Mouse (Mus musculus): ENCODE measurements around the gene Zc3h13. TPM values are rescaled to one million over a fixed set of nuclear protein-coding genes. Genes with fewer than 3 reads are reported as not detected.

Zc3h13 gene
- 40.7 and 42.4 TPM in 2 replicates for polyA plus RNA-seq (2015; fragmentation: Nextera tagmentation; extraction: Ambion mirVana)

DNA sequence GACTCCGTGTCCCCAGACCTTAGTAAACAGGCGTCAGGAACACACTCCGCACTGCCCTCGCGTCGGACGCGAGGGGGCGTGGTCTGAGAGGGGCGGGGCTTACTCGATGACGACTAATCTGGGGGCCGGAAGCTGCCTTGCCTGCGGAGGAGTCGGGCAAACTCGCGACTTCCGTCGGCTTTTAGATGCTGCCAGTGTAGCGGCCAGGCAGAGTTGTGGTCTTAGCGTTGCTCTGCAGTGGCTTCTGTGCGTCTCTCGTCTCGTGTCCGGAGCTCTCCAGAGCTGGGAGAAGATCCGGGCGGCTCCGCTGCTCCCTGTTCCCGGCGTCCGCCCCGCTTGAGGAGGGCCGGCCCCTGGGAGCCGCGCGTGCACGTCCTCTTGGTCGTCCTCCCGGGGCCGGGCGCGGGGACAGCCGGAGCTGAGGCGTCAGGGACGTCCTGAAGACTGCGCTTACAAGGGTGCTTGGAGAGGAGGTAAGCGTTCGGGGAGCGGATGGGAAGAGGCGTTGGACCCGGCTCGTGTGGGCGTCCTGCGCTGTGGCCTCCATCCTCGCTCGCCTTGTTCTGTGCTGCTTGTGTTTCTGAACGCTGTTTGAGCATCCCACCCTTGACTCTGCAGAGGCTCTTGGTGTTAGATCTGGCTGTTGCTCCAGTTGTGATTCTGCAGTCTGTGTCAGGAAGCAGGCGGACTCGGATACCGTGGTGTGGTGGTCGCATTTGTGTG, at the start of gene Zc3h13:
Gene Zc3h13, plus strand, starts transcription at position 181 of the 723 bp plus-strand sequence.
- peak; percentile 98 for ATAC-seq
- Histone ChIP-seq H3K9ac (ENCODE audit: low read depth, low read length) (peak within 1 kb of the TSS; percentile 87), H3K4me3 (ENCODE audit: low read depth, low read length) (peak within 1 kb of the TSS; percentile 78), H3K9me3 (replicated peaks; ENCODE audit: control insufficient read depth, low read length, poor library complexity, severe bottlenecking) (no peaks in the 10 kb centered on the region), H3K4me1 (ENCODE audit: control insufficient read depth, insufficient read depth, low read length) (peaks cover 17% of the 10 kb centered on the region), H3K27ac (ENCODE audit: low read length) (peak within 1 kb of the TSS; percentile 81), H3K27me3 (ENCODE audit: control insufficient read depth, insufficient read depth, low read depth, low read length) (no peaks in the 10 kb centered on the region), H3K36me3 (ENCODE audit: control insufficient read depth, insufficient read depth, low read length) (no peaks in the 10 kb centered on the region), H3K4me2 (ENCODE audit: low read length) (peak within 1 kb of the TSS; percentile 89)
- WGBS = 0% methylated on average over 61 of the region's 61 CpGs

DNA sequence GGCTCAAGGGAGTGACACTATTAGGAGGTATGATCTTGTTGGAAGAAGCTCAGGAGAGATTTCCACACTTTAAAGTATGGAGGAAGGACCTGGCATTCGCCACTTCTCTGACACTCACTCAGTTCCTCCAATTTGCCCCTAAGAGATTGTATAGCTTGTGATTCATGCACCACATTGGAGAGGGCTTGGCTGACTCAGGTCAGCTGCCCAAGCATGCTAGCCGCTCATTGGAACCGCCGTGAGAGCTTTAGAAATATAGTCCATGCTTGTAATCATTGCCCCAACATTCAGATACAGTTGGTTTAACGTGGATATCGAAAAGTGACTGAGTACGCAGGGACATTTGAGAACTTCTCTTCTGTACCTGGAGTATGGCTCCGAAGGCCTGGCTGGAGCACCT, 48.6 kb upstream of the Zc3h13 start:
- Histone ChIP-seq H3K4me2 (ENCODE audit: low read length) (peak overlapping the region; percentile 33), H3K9me3 (replicated peaks; ENCODE audit: control insufficient read depth, low read length, poor library complexity, severe bottlenecking) (no peaks in the 10 kb centered on the region), H3K27me3 (ENCODE audit: control insufficient read depth, insufficient read depth, low read depth, low read length) (no peaks in the 10 kb centered on the region; the same call in 1 of the 2 replicates), H3K9ac (ENCODE audit: low read depth, low read length) (no peak overlapping the region), H3K4me1 (ENCODE audit: control insufficient read depth, insufficient read depth, low read length) (peaks cover 13% of the 10 kb centered on the region; the same call in 1 of the 2 replicates), H3K36me3 (ENCODE audit: control insufficient read depth, insufficient read depth, low read length) (no peaks in the 10 kb centered on the region), H3K4me3 (ENCODE audit: low read depth, low read length) (no peak overlapping the region), H3K27ac (ENCODE audit: low read length) (peak overlapping the region; percentile 65)
- peak; percentile 54 for ATAC-seq
- 58% methylated on average over 8 of the region's 8 CpGs for WGBS

DNA sequence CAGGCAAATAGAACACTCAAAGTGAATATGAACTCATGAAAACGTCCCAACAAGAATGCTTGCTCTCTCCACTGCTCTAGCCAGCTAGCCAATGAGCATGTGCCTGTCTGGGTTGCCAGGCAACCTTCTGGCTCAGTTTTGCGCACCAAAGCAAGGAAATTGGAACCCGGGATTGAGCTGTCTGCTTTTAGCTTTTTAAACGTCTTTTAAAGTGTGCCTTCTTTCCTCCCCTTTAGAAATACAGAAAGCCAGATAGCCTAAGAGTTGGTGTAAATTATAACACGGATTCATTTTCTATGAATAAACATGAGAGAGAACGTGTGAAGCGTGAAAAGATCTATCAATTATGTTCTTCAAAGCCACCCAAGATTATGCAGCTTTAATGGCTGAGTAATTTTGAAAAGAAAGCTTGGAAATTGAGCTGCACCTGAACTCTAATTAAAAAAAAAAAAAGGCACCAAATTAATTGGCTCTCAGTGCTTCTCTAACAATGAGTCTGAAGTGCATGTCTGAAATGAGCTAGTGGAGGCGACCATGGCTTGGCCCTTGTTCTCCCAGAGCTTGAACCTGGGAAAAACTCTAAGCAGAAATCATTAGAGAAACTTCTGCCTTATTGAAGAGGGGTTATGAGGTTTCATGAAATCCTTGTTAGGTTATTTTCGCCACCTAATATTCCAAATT, 48.1 kb upstream of the Zc3h13 start:
- ATAC-seq = peak; percentile 93
- peak overlapping the region; percentile 65 for H3K27ac ChIP-seq (ENCODE audit: low read length)
- H3K4me2 ChIP-seq (ENCODE audit: low read length) = peak overlapping the region; percentile 33
- H3K36me3 ChIP-seq (ENCODE audit: control insufficient read depth, insufficient read depth, low read length) = no peaks in the 10 kb centered on the region
- 12% methylated on average over 9 of the region's 9 CpGs for WGBS
- H3K4me3 ChIP-seq (ENCODE audit: low read depth, low read length) = no peak overlapping the region
- H3K27me3 ChIP-seq (ENCODE audit: control insufficient read depth, insufficient read depth, low read depth, low read length) = no peaks in the 10 kb centered on the region; the same call in 1 of the 2 replicates
- peaks cover 13% of the 10 kb centered on the region; the same call in 1 of the 2 replicates for H3K4me1 ChIP-seq (ENCODE audit: control insufficient read depth, insufficient read depth, low read length)
- no peaks in the 10 kb centered on the region for H3K9me3 ChIP-seq (replicated peaks; ENCODE audit: control insufficient read depth, low read length, poor library complexity, severe bottlenecking)
- no peak overlapping the region for H3K9ac ChIP-seq (ENCODE audit: low read depth, low read length)

DNA sequence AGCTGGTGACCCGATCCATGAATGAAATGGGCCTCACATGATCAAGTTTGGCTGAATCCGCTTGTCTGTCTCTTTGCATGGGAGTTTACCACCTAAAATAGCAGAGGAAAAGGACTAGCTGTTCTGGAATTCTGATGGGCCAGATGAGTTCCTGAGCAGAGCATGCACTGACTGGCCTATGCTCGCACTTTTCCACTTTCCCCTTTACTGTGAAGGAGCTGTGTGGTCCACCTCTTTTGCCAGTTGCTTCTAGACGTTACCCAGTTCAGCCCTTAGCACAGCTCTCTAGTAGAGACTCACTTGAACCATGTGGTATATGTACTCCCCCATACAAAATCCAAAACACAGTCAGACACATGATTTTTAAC, 47.6 kb upstream of the Zc3h13 start:
- ATAC-seq = no peak
- Histone ChIP-seq H3K9me3 (replicated peaks; ENCODE audit: control insufficient read depth, low read length, poor library complexity, severe bottlenecking) (no peaks in the 10 kb centered on the region), H3K4me2 (ENCODE audit: low read length) (no peak overlapping the region), H3K27me3 (ENCODE audit: control insufficient read depth, insufficient read depth, low read depth, low read length) (no peaks in the 10 kb centered on the region; the same call in 1 of the 2 replicates), H3K4me1 (ENCODE audit: control insufficient read depth, insufficient read depth, low read length) (peaks cover 13% of the 10 kb centered on the region; the same call in 1 of the 2 replicates), H3K9ac (ENCODE audit: low read depth, low read length) (no peak overlapping the region), H3K4me3 (ENCODE audit: low read depth, low read length) (no peak overlapping the region), H3K36me3 (ENCODE audit: control insufficient read depth, insufficient read depth, low read length) (no peaks in the 10 kb centered on the region), H3K27ac (ENCODE audit: low read length) (peak overlapping the region; percentile 59)
- 52% methylated on average over 4 of the region's 4 CpGs for WGBS

DNA sequence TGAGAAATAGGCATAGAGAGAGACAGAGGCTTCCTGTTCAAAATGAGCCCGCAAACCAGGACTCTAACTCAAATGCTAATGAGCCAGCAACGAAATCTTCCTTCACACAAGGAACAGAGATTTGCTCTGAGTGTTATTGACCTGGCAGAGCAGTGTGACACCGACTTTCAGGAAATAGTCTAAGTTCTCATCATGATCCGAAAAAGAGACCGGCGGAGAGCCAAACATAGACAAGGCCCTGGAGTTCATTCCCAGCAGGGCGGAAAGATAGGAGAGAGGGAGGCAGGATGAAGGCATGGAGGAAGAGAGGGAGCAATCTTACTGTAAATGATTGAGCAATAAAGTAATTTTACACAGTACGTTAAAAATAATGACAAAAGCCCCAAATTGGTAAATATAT, 47.1 kb upstream of the Zc3h13 start:
- H3K4me2 ChIP-seq (ENCODE audit: low read length) = no peak overlapping the region
- no peaks in the 10 kb centered on the region for H3K9me3 ChIP-seq (replicated peaks; ENCODE audit: control insufficient read depth, low read length, poor library complexity, severe bottlenecking)
- 66% methylated on average over 8 of the region's 8 CpGs for WGBS
- H3K4me1 ChIP-seq (ENCODE audit: control insufficient read depth, insufficient read depth, low read length) = peaks cover 13% of the 10 kb centered on the region; the same call in 1 of the 2 replicates
- H3K36me3 ChIP-seq (ENCODE audit: control insufficient read depth, insufficient read depth, low read length) = no peaks in the 10 kb centered on the region
- no peak overlapping the region for H3K9ac ChIP-seq (ENCODE audit: low read depth, low read length)
- H3K27ac ChIP-seq (ENCODE audit: low read length) = no peak overlapping the region
- H3K27me3 ChIP-seq (ENCODE audit: control insufficient read depth, insufficient read depth, low read depth, low read length) = no peaks in the 10 kb centered on the region; the same call in 1 of the 2 replicates
- H3K4me3 ChIP-seq (ENCODE audit: low read depth, low read length) = no peak overlapping the region
- ATAC-seq = no peak

DNA sequence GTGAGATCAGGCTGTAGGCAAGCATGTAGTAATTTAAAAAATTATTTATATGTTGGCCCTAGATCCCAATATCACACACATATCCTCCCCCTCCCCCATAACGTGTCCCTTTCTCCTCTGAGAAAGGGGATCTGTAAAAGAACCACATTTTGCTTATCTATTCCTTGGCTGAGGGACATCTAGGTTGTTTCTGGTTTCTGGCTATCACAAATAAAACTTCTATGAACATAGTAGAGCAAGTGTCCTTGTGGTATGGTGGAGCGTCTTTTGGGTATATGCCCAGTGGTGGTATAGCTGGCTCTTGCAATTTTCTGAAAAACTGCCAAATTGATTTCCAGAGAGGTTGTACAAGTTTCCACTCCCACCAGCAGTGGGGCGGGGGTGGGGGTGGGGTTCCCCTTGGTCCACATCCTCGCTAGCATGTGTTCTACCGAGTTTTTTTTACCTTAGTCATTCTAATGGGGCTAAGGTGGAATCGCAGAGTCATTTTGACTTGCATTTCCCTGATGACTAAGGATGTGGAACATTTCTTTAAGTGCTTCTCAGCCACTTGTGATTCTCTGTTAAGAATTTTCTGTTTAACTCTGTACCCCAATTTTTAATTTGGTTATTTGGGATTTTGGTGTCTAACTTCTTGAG, 46.0 kb upstream of the Zc3h13 start:
- no peak for ATAC-seq
- H3K4me3 ChIP-seq (ENCODE audit: low read depth, low read length) = no peak overlapping the region
- no peak overlapping the region for H3K27ac ChIP-seq (ENCODE audit: low read length)
- WGBS = 90% methylated on average over 6 of the region's 6 CpGs
- H3K4me1 ChIP-seq (ENCODE audit: control insufficient read depth, insufficient read depth, low read length) = peaks cover 13% of the 10 kb centered on the region; the same call in 1 of the 2 replicates
- H3K4me2 ChIP-seq (ENCODE audit: low read length) = no peak overlapping the region
- H3K36me3 ChIP-seq (ENCODE audit: control insufficient read depth, insufficient read depth, low read length) = no peaks in the 10 kb centered on the region
- H3K27me3 ChIP-seq (ENCODE audit: control insufficient read depth, insufficient read depth, low read depth, low read length) = no peaks in the 10 kb centered on the region; the same call in 1 of the 2 replicates
- no peak overlapping the region for H3K9ac ChIP-seq (ENCODE audit: low read depth, low read length)
- no peaks in the 10 kb centered on the region for H3K9me3 ChIP-seq (replicated peaks; ENCODE audit: control insufficient read depth, low read length, poor library complexity, severe bottlenecking)

DNA sequence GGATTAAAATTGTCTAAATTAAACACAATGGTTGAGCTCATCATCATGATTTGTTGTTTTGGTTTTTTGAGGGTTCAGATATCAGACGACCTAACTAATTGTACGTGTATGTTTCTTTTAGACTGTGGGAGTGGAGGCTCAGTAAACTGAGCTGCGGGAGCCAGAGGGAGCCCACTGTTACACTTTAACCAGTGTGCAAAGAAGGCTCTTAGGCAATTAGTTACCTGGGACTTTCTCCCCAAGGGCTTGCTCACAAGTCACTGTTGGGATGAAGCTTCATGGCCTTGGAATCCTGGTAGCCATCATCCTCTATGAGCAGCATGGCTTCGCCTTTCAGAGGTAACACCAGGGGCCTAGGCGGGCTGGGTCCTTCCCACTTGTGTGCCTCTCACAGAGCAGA, 42.1 kb upstream of the Zc3h13 start, which contains the start of gene Cpb2:
Gene Cpb2, plus strand, starts transcription at position 201 of the 400 bp plus-strand sequence.
- 93% methylated on average over 5 of the region's 5 CpGs for WGBS
- Histone ChIP-seq H3K27me3 (ENCODE audit: control insufficient read depth, insufficient read depth, low read depth, low read length) (no peaks in the 10 kb centered on the region; the same call in 1 of the 2 replicates), H3K27ac (ENCODE audit: low read length) (no peak within 1 kb of the TSS), H3K4me3 (ENCODE audit: low read depth, low read length) (no peak within 1 kb of the TSS), H3K4me1 (ENCODE audit: control insufficient read depth, insufficient read depth, low read length) (peaks cover 1% of the 10 kb centered on the region; the same call in 1 of the 2 replicates), H3K36me3 (ENCODE audit: control insufficient read depth, insufficient read depth, low read length) (no peaks in the 10 kb centered on the region), H3K4me2 (ENCODE audit: low read length) (no peak within 1 kb of the TSS), H3K9ac (ENCODE audit: low read depth, low read length) (no peak within 1 kb of the TSS), H3K9me3 (replicated peaks; ENCODE audit: control insufficient read depth, low read length, poor library complexity, severe bottlenecking) (no peaks in the 10 kb centered on the region)
- ATAC-seq = no peak

DNA sequence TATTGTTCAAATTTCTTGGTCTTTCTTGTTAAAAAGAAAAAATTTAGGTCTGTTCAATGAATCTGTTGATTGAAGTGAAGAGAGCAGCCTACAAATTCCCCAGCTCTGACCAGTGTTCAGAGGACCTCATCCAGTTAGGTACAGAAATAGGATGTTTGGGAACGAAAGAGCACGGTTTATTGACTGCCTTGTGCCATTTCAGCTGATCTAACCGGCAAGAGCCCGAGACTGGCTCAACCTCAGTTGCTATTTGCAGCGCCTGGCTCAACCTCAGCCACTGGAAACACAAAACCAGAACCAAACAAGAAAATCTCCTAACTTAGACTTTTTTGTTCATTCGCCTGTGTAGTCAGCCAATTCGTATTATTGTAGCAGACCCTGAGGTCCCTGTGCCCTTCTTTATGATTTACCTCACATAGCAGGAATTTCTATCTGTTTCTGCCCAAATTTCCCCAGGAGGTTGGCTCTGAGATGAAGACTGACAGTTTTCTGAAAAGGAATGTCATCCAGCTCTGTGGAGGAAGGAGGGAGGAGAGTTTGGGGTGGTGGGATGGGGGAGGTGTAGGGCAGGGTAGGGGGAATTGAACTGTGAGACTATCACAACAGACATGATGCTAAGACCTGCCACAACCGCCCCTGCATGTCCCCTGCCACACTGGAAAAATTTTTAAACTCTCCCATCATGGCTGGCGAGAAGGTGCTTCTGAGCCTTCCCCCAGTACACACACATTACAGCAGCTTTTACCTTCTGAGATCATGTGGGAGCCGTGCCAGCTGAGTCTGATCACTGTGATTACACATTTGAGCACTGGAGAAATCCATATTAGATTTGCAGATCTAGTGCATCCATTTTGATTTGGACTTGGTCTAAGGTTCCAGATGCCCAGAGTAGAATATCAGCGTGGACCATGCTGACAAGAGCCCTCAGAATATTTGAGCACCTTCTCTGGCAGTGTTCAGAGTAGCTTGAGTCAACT, 37.9 kb upstream of the Zc3h13 start:
- H3K27ac ChIP-seq (ENCODE audit: low read length) = no peak overlapping the region
- no peaks in the 10 kb centered on the region for H3K36me3 ChIP-seq (ENCODE audit: control insufficient read depth, insufficient read depth, low read length)
- no peak overlapping the region for H3K4me3 ChIP-seq (ENCODE audit: low read depth, low read length)
- no peaks in the 10 kb centered on the region for H3K4me1 ChIP-seq (ENCODE audit: control insufficient read depth, insufficient read depth, low read length)
- H3K9ac ChIP-seq (ENCODE audit: low read depth, low read length) = no peak overlapping the region
- WGBS = 81% methylated on average over 11 of the region's 11 CpGs
- no peaks in the 10 kb centered on the region for H3K9me3 ChIP-seq (replicated peaks; ENCODE audit: control insufficient read depth, low read length, poor library complexity, severe bottlenecking)
- no peaks in the 10 kb centered on the region for H3K27me3 ChIP-seq (ENCODE audit: control insufficient read depth, insufficient read depth, low read depth, low read length)
- H3K4me2 ChIP-seq (ENCODE audit: low read length) = no peak overlapping the region
- ATAC-seq = no peak

All from midbrain, embryonic 16.5 days (tissue).